ENCODE assay signal across 22 mouse cellular contexts in the genomic region with DNA sequence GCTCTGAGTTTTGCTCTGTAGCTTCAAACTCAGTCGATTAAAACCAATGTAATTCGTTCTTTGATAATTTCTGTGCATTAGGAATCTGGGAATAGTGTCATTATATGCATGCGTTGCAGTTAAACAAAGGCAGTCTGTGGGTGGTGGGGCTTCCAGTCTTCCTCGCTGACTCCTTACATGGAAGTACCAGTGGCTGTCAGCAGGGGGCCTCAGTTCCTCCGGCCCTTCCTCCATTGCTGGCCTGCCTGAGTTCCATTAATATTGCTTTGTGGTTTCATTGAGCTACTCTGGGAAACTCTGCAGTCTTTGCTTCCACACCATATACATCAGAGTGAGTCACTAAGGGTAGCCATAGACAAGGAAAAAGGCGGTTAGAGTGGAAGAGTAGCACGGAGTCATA.
A peak's percentile ranks its signal among the peaks of the same experiment; 100 is the strongest.
DNase-seq lines count a peak whose midpoint lies in the region; ATAC-seq and TF ChIP-seq lines count a peak whose summit lies in the region.
"Had no signal": no experiment of that assay in that cellular context is flagged by ENCODE, and none has a peak within 500 bp of the region (broad histone marks: within the 10 kb centered on the region; RNA-seq: fewer than 3 reads in every experiment).

No protein-coding gene starts in this region.

- no peak for ATAC-seq in intestine, postnatal 0 days
- no peak for ATAC-seq in intestine, embryonic 16.5 days
- ATAC-seq in midbrain, postnatal 0 days (ENCODE audit: low FRiP score) = no peak
- ATAC-seq: forebrain, embryonic 16.5 days; midbrain, embryonic 16.5 days had no signal

- H3K4me1 ChIP-seq in intestine, postnatal 0 days (replicated peaks; ENCODE audit: control insufficient read depth, insufficient read depth, low read length) = no peaks in the 10 kb centered on the region
- H3K4me1 ChIP-seq in intestine, embryonic 16.5 days (ENCODE audit: control insufficient read depth, insufficient read depth, low read length) = no peaks in the 10 kb centered on the region
- no peaks in the 10 kb centered on the region for H3K4me1 ChIP-seq in midbrain, postnatal 0 days (ENCODE audit: insufficient read depth, low read length)
- H3K4me1 ChIP-seq in midbrain, embryonic 10.5 days = no peaks in the 10 kb centered on the region
- H3K4me1 ChIP-seq in ES-E14 (ENCODE audit: control insufficient read depth in 2 of 2, insufficient read depth in 2 of 2, low read length in 2 of 2, poor library complexity in 1 of 2) = no peaks in the 10 kb centered on the region
- H3K4me1 ChIP-seq: embryonic facial prominence, embryonic 15.5 days; heart, embryonic 10.5 days; hindbrain, embryonic 12.5 days; stomach, embryonic 15.5 days had no signal

- TF ChIP-seq CTCF in intestine, postnatal 0 days (IDR thresholded peaks at IDR 0.05; ENCODE audit: low read depth) = peak; percentile 32
- peak; percentile 18; the same call in 1 of the 2 replicates for TF ChIP-seq CTCF in midbrain, postnatal 0 days (IDR thresholded peaks at IDR 0.05)

- H3K36me3 ChIP-seq in intestine, postnatal 0 days (ENCODE audit: control insufficient read depth, insufficient read depth) = no peaks in the 10 kb centered on the region
- H3K36me3 ChIP-seq in intestine, embryonic 16.5 days (ENCODE audit: control insufficient read depth, insufficient read depth, low read length) = no peaks in the 10 kb centered on the region
- no peaks in the 10 kb centered on the region for H3K36me3 ChIP-seq in midbrain, postnatal 0 days (ENCODE audit: insufficient read depth, low read length)
- H3K36me3 ChIP-seq in midbrain, embryonic 10.5 days = no peaks in the 10 kb centered on the region
- no peaks in the 10 kb centered on the region for H3K36me3 ChIP-seq in ES-E14 (ENCODE audit: control insufficient read depth, insufficient read depth, low read length, poor library complexity, severe bottlenecking)
- H3K36me3 ChIP-seq: embryonic facial prominence, embryonic 15.5 days; G1E; heart, embryonic 10.5 days; hindbrain, embryonic 12.5 days; stomach, embryonic 15.5 days had no signal

- no peak overlapping the region for H3K4me2 ChIP-seq in intestine, postnatal 0 days (replicated peaks; ENCODE audit: low read depth)
- no peak overlapping the region for H3K4me2 ChIP-seq in intestine, embryonic 16.5 days (ENCODE audit: low read depth, low read length)
- no peak overlapping the region for H3K4me2 ChIP-seq in midbrain, postnatal 0 days (ENCODE audit: low read depth, low read length, poor library complexity, severe bottlenecking)
- H3K4me2 ChIP-seq: embryonic facial prominence, embryonic 15.5 days; hindbrain, embryonic 12.5 days; liver, embryonic 11.5 days; stomach, embryonic 15.5 days had no signal

- no peak overlapping the region for H3K9ac ChIP-seq in intestine, postnatal 0 days (ENCODE audit: low read depth, low read length)
- H3K9ac ChIP-seq in intestine, embryonic 16.5 days (ENCODE audit: low read depth, low read length) = no peak overlapping the region
- H3K9ac ChIP-seq in midbrain, postnatal 0 days (replicated peaks; ENCODE audit: low read length, poor library complexity, severe bottlenecking) = no peak overlapping the region
- no peak overlapping the region for H3K9ac ChIP-seq in ES-E14 (ENCODE audit: insufficient read depth, low read depth, low read length, poor library complexity, severe bottlenecking)
- H3K9ac ChIP-seq: embryonic facial prominence, embryonic 15.5 days; hindbrain, embryonic 12.5 days; stomach, embryonic 15.5 days had no signal

- no peaks in the 10 kb centered on the region for H3K27me3 ChIP-seq in intestine, postnatal 0 days (replicated peaks; ENCODE audit: control insufficient read depth, insufficient read depth, low read length)
- no peaks in the 10 kb centered on the region for H3K27me3 ChIP-seq in intestine, embryonic 16.5 days (replicated peaks; ENCODE audit: control insufficient read depth, insufficient read depth, low read length)
- no peaks in the 10 kb centered on the region for H3K27me3 ChIP-seq in midbrain, postnatal 0 days (ENCODE audit: insufficient read depth, low read length)
- H3K27me3 ChIP-seq in midbrain, embryonic 10.5 days (ENCODE audit: low read depth, poor library complexity, severe bottlenecking) = no peaks in the 10 kb centered on the region
- H3K27me3 ChIP-seq: embryonic facial prominence, embryonic 15.5 days; hindbrain, embryonic 12.5 days; stomach, embryonic 15.5 days had no signal

- in situ Hi-C loops in ES-E14 (cut with MboI; ENCODE audit: low sequenced_read_pairs in 2 of 2, unreplicated experiment in 2 of 2) = no loop called here

- no peak for DNase-seq in midbrain, postnatal 0 days (ENCODE audit: low spot score)
- DNase-seq in midbrain, embryonic 10.5 days (ENCODE audit: low spot score) = no peak
- peak; percentile 40 for DNase-seq in ES-E14 (ENCODE audit: low read depth, low spot score)
- DNase-seq in retina, embryonic 14.5 days (ENCODE audit: low spot score) = no peak
- no peak for DNase-seq in heart, adult 8-10 months (ENCODE audit: low spot score)
- DNase-seq: B cell, adult 2 months; gastrocnemius, postnatal 36 days; left cerebral cortex, postnatal 4 days; lung, adult 18-20 months; right cerebral cortex, postnatal 25 days; thymus, postnatal 25 days had no signal

- WGBS in intestine, postnatal 0 days = 89% methylated on average over 7 of the region's 7 CpGs
- WGBS in intestine, embryonic 16.5 days = 85% methylated on average over 7 of the region's 7 CpGs
- WGBS in midbrain, postnatal 0 days = 81% methylated on average over 7 of the region's 7 CpGs
- WGBS in midbrain, embryonic 10.5 days = 84% methylated on average over 7 of the region's 7 CpGs

- H3K4me3 ChIP-seq in intestine, postnatal 0 days (ENCODE audit: low read depth, low read length) = no peak overlapping the region
- no peak overlapping the region for H3K4me3 ChIP-seq in intestine, embryonic 16.5 days (ENCODE audit: low read length)
- no peak overlapping the region for H3K4me3 ChIP-seq in midbrain, postnatal 0 days (ENCODE audit: low read depth, low read length)
- H3K4me3 ChIP-seq in midbrain, embryonic 10.5 days = no peak overlapping the region
- no peak overlapping the region for H3K4me3 ChIP-seq in ES-E14 (ENCODE audit: insufficient read depth in 1 of 2, low read depth in 1 of 2, low read length in 2 of 2, poor library complexity in 1 of 2, severe bottlenecking in 1 of 2)
- H3K4me3 ChIP-seq: embryonic facial prominence, embryonic 15.5 days; heart, embryonic 10.5 days; hindbrain, embryonic 12.5 days; stomach, embryonic 15.5 days had no signal

- H3K27ac ChIP-seq in intestine, postnatal 0 days (ENCODE audit: low read depth, low read length) = no peak overlapping the region
- H3K27ac ChIP-seq in intestine, embryonic 16.5 days (ENCODE audit: low read length) = no peak overlapping the region
- no peak overlapping the region for H3K27ac ChIP-seq in midbrain, postnatal 0 days (ENCODE audit: low read depth, low read length)
- H3K27ac ChIP-seq in midbrain, embryonic 10.5 days (replicated peaks) = no peak overlapping the region
- H3K27ac ChIP-seq in ES-E14 (ENCODE audit: insufficient read depth, low read depth, low read length, poor library complexity, severe bottlenecking) = no peak overlapping the region
- H3K27ac ChIP-seq: embryonic facial prominence, embryonic 15.5 days; heart, embryonic 10.5 days; hindbrain, embryonic 12.5 days; kidney, postnatal 0 days; stomach, embryonic 15.5 days had no signal

- H3K9me3 ChIP-seq in intestine, postnatal 0 days (ENCODE audit: control insufficient read depth) = no peaks in the 10 kb centered on the region
- H3K9me3 ChIP-seq in intestine, embryonic 16.5 days (ENCODE audit: control insufficient read depth, low read length) = no peaks in the 10 kb centered on the region
- no peaks in the 10 kb centered on the region for H3K9me3 ChIP-seq in midbrain, postnatal 0 days (ENCODE audit: low read length)
- H3K9me3 ChIP-seq in midbrain, embryonic 10.5 days (replicated peaks) = no peaks in the 10 kb centered on the region; the same call in 1 of the 2 replicates
- no peaks in the 10 kb centered on the region for H3K9me3 ChIP-seq in ES-E14 (ENCODE audit: control insufficient read depth, insufficient read depth, low read depth, low read length)
- H3K9me3 ChIP-seq: embryonic facial prominence, embryonic 15.5 days; G1E; heart, embryonic 10.5 days; hindbrain, embryonic 12.5 days; stomach, embryonic 15.5 days had no signal

TF ChIP-seq in ES-E14, 5 proteins besides CTCF, POLR2A, EP300 and RAD21:
- TF ChIP-seq ZC3H11A (IDR thresholded peaks at IDR 0.05; ENCODE audit: borderline replicate concordance, low read depth, low read length) = peak; percentile 26; the same call in 1 of the 2 replicates
- TF ChIP-seq HCFC1 (IDR thresholded peaks at IDR 0.05; ENCODE audit: borderline replicate concordance, insufficient read depth, low read length) = no peak
